Mouse (Mus musculus) liver, embryonic 14.5 days (tissue): Measurements from ENCODE around the gene Pradc1. TPM values are rescaled to one million over a fixed set of nuclear protein-coding genes. Genes with fewer than 3 reads are reported as not detected.
A peak's percentile ranks its signal among the peaks of the same experiment; 100 is the strongest.
"Not testable (repeated sequence)": the region's sequence is repeated elsewhere in the genome, so short reads cannot be mapped to it uniquely, and the experiment has no call there.

Experiments used
- ATAC-seq: fragments of 200-750 bp; cut with Nextera tagmentation; 2 replicates; pipeline ENCODE4 v1.8.0; 2017; ENCODE audit warnings: moderate number of reproducible peaks, mild to moderate bottlenecking, moderate library complexity; ENCODE audit not compliant: insufficient read depth
- DNase-seq, 3 experiments: peaks; one replicate each; pipeline ENCODE4 v3.0.0-alpha.2; 2012 to 2013; ENCODE audit warnings: low read depth in 3 of 3, low spot score in 3 of 3
- H3K27ac ChIP-seq: fragments of 300-500 bp; sonication (generic); 2 replicates; pipeline ENCODE4 v1.5.1; 2014; ENCODE audit warnings: moderate library complexity, mild to moderate bottlenecking, control low read depth, inconsistent platforms
- H3K27me3 ChIP-seq: fragments of 300-500 bp; sonication (generic); 2 replicates; pipeline ENCODE4 v1.6.1; 2014; ENCODE audit warnings: mild to moderate bottlenecking, low read length, moderate library complexity; ENCODE audit not compliant: control insufficient read depth, insufficient read depth
- H3K36me3 ChIP-seq: fragments of 300-500 bp; sonication (generic); replicated peaks from 2 replicates; pipeline ENCODE4 v1.6.1; 2014; ENCODE audit warnings: low read depth; ENCODE audit not compliant: control insufficient read depth, insufficient read depth
- H3K4me1 ChIP-seq, 2 experiments: fragments of 200-500 bp in 1 of 2; fragments of 300-500 bp in 1 of 2; sonication (generic) in 1 of 2; replicated peaks; 2 replicates each; pipeline ENCODE4 v1.6.1; 2012 to 2014; ENCODE audit warnings: antibody characterized with exemption in 1 of 2, inconsistent platforms in 1 of 2, low read length in 1 of 2; ENCODE audit not compliant: control insufficient read depth in 2 of 2, insufficient read depth in 2 of 2
- H3K4me2 ChIP-seq: fragments of 300-500 bp; sonication (generic); 2 replicates; pipeline ENCODE4 v1.6.1; 2014; ENCODE audit warnings: low read depth, mild to moderate bottlenecking, control low read depth, moderate library complexity
- H3K4me3 ChIP-seq, 2 experiments: fragments of 200-500 bp in 1 of 2; fragments of 300-500 bp in 1 of 2; sonication (generic) in 1 of 2; 2 replicates each; pipeline ENCODE4 v1.5.1; 2012 to 2014; ENCODE audit warnings: low read depth in 2 of 2, low read length in 2 of 2, mild to moderate bottlenecking in 2 of 2, control low read depth in 1 of 2, inconsistent platforms in 1 of 2, moderate library complexity in 1 of 2; ENCODE audit not compliant: insufficient read depth in 1 of 2
- H3K9ac ChIP-seq: fragments of 300-500 bp; sonication (generic); replicated peaks from 2 replicates; pipeline ENCODE4 v1.6.1; 2014; ENCODE audit warnings: mild to moderate bottlenecking, control low read depth, moderate library complexity
- H3K9me3 ChIP-seq: fragments of 300-500 bp; sonication (generic); 2 replicates; pipeline ENCODE4 v1.6.1; 2016; ENCODE audit warnings: low read length, mixed read lengths; ENCODE audit not compliant: control insufficient read depth
- CTCF ChIP-seq: IDR thresholded peaks from 2 replicates; pipeline ENCODE4 v1.5.1; 2016; ENCODE audit warnings: antibody characterized with exemption, low read depth, control low read depth
- EP300 ChIP-seq: IDR thresholded peaks from 2 replicates; pipeline ENCODE4 v1.6.1; 2016; ENCODE audit warnings: antibody characterized with exemption, low read depth
- WGBS: fragments of 180-500 bp; shearing (Covaris S2); extraction: QIAGEN DNeasy Blood & Tissue Kit; methylation state at CpG from one replicate; pipeline ENCODE4 v1.1.7; 2014; ENCODE audit not compliant: insufficient replicate concordance; 5-methylcytosine and 5-hydroxymethylcytosine counted together
- polyA plus RNA-seq, 2 experiments: library from polyadenylated mRNA; depleted of rRNA in 1 of 2; stranded (reverse) in 1 of 2; unstranded in 1 of 2; fragments of >200 nt; fragmentation: Nextera tagmentation in 1 of 2; extraction: Ambion mirVana in 1 of 2; gene quantifications; 2 replicates each; pipeline versions ENCODE4 v1.2.1 to v1.2.3; 2012 to 2014

The Pradc1 gene
- polyA plus RNA-seq, 2 experiments: 16.9 to 18.1 TPM

- 3% methylated on average over 7 of the region's 7 CpGs for WGBS
- Histone ChIP-seq H3K9me3 (no peaks in the 10 kb centered on the region), H3K36me3 (no peaks in the 10 kb centered on the region), H3K9ac (peak overlapping the region; percentile 94), H3K4me2 (peak overlapping the region; percentile 90), H3K27me3 (no peaks in the 10 kb centered on the region), H3K4me3 (peak overlapping the region; percentile 91), H3K27ac (peak overlapping the region; percentile 59), H3K4me1 (peaks cover 29 to 32% of the 10 kb centered on the region in 2 experiments)
- ATAC-seq (no peak), DNase-seq (peak; percentile 49 to 61 (median 56))
- 0 out of 2 replicates have a peak, but pooled peaks have one; percentile 10 for TF ChIP-seq CTCF
- TF ChIP-seq EP300: no peak
Observed at GRCm38 (mm10) chr6:85452816-85453215, 1.0 kb upstream of the Pradc1 start.

DNA sequence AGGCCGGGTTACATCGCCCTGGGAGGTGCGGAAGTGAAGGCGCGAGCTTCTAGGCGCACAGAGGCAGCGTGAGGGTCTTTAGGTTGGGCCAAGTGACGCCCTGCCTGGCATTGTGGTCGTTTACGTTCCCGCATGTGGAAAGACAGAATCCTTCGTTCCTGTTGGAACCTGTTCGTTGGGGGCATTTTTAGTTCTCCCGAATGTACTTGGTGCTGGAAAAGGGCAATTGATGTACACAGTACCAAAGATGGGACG, 568 bp upstream of the Pradc1 start:
- peak overlapping the region; percentile 59 for H3K27ac ChIP-seq
- peak overlapping the region; percentile 90 for H3K4me2 ChIP-seq
- DNase-seq: no peak
- no peaks in the 10 kb centered on the region for H3K36me3 ChIP-seq
- peak overlapping the region; percentile 91 for H3K4me3 ChIP-seq
- H3K27me3 ChIP-seq: no peaks in the 10 kb centered on the region
- WGBS: under 1% methylated on average over 15 of the region's 15 CpGs
- TF ChIP-seq EP300 (no peak), CTCF (no peak)
- peak overlapping the region; percentile 94 for H3K9ac ChIP-seq
- ATAC-seq: no peak
- H3K9me3 ChIP-seq: no peaks in the 10 kb centered on the region
- H3K4me1 ChIP-seq: peaks cover 25 to 32% of the 10 kb centered on the region in 2 experiments

DNA sequence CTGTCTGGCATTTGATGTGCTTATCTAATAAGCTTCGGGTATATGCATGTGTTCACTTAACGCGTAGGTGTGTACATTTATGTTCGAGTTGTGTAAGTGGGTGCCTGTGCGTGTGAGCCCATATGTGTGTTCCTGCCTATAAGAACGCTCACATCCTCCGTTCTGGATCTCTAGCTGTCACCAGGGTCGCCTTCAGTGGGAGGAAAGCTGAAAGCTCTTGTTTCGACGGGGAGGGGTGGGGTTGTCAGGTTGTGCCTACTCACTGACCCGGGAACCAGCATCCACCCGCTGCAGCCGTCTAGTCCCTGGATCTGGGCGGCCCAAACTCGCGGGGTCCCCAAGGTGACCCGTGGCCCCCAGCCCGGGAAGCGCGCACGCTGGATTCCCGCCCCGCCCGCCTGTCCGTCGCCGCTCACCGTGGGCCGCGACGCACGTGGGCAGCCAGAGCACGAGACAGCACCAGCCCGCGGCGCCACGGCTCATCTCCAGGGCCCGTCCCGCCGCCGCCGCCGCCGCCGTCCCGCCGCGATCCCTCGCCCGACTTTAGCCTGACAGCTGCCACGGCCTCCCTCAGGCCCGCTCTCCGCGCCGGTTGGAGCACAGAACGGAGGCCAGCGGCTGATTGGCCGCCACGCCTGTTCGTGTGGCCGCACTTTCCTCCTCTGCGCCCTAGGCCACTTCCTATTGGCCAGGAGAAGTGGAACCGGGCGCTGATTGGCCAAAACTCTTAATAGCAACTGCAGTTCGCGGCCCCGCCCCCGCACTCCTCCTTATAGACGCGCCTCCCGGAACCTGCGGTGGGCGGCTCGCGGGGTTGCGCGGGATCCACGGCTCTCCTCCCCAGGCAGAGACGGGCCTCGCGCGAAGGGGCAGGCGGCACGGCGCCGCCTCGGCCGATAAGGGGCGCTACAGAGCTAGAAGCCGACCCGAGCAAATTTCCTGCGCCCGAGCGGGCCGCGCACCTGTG, 790 bp downstream of the Pradc1 start, which contains the start of gene Cct7:
Cct7 (plus strand) TSS at position 818 of the 967 bp plus-strand sequence.
- H3K4me2 ChIP-seq: peak within 1 kb of the TSS; percentile 90
- H3K4me1 ChIP-seq: peaks cover 15 to 24% of the 10 kb centered on the region in 2 experiments
- H3K27ac ChIP-seq: peak within 1 kb of the TSS; percentile 59
- DNase-seq (peak; percentile 99 to 100 (median 100)), ATAC-seq (peak; percentile 91)
- no peaks in the 10 kb centered on the region for H3K9me3 ChIP-seq
- TF ChIP-seq EP300: peak; percentile 55; the same call in 1 of the 2 replicates
- peak; percentile 72 for TF ChIP-seq CTCF
- no peaks in the 10 kb centered on the region for H3K27me3 ChIP-seq
- peaks cover 6% of the 10 kb centered on the region for H3K36me3 ChIP-seq
- WGBS: under 1% methylated on average over 96 of the region's 96 CpGs
- H3K4me3 ChIP-seq: peak within 1 kb of the TSS; percentile 91
- peak within 1 kb of the TSS; percentile 94 for H3K9ac ChIP-seq

- Histone ChIP-seq H3K4me1 (peaks cover 12 to 21% of the 10 kb centered on the region in 2 experiments), H3K4me3 (peak overlapping the region; percentile 69 to 91), H3K9ac (peak overlapping the region; percentile 78), H3K4me2 (peak overlapping the region; percentile 90)
- not testable (repeated sequence) for H3K9me3 ChIP-seq, H3K27ac ChIP-seq, H3K36me3 ChIP-seq, DNase-seq, ATAC-seq, H3K27me3 ChIP-seq
- TF ChIP-seq CTCF: 0 out of 2 replicates have a peak, but pooled peaks have one; percentile 15
- 25% methylated on average over 1 of the region's 1 CpGs for WGBS
Observed at GRCm38 (mm10) chr6:85450140-85450539, 1.6 kb downstream of the Pradc1 start.

DNA sequence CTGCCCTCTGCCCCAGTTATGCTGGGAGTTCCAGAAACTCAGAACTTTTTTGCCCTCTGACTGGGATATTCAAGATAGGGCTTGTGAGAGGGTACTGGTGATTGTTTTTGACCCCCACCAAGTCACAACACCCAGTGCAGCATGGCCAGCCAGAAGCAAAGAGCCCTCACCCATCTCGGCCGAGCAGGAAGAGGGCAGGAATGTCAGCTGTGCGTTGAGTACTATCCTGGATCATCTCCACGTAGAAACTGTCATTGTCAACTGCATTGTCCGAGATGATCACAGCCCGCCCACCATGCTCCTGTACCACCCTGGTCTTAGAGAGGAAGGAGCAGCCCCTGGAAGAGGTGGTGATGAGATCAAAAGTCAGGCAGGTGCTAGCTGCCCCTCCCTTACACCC, 4.4 kb downstream of the Pradc1 start:
- TF ChIP-seq EP300 (no peak), CTCF (no peak)
- ATAC-seq (no peak), DNase-seq (no peak)
- Histone ChIP-seq H3K9me3 (no peaks in the 10 kb centered on the region), H3K27ac (no peak overlapping the region), H3K4me2 (no peak overlapping the region), H3K4me1 (peaks cover 0 to 3% of the 10 kb centered on the region in 2 experiments; a peak in 2 of 4 replicates), H3K4me3 (no peak overlapping the region), H3K9ac (no peak overlapping the region), H3K36me3 (peaks cover 10% of the 10 kb centered on the region), H3K27me3 (no peaks in the 10 kb centered on the region)
- WGBS: 75% methylated on average over 6 of the region's 6 CpGs
